Mouse (Mus musculus): ENCODE data around the gene Ppp1r32. TPM values are rescaled to one million over a fixed set of nuclear protein-coding genes. Genes with fewer than 3 reads are reported as not detected.

Ppp1r32 gene
- polyA plus RNA-seq, 1 experiment = 2.5 TPM

DNA sequence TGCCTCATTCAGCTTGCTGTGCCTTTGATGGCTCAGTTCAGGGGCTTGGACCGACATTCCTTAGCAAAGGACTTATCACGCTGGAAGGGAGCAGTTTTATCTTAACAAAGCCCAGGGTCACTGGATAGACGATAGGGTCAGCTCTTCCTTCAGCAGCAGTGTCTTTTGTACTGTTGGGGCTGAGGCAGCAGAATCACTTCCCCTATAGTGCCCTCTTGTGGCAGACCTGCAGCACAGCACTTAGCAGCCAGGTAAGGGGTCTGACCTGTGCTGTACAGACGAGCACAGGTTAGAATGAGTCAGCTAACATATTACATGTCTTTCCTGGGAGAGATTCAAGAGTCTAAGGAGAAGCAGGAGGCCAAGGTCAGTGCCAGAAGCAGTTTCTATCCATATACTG lies 19.8 kb upstream of the Ppp1r32 start:
- TF ChIP-seq CTCF (IDR thresholded peaks at IDR 0.05; ENCODE audit: extremely low read depth, insufficient read depth, low read length) = peak; percentile 85
- no peak for TF ChIP-seq POLR2A (IDR thresholded peaks at IDR 0.05; ENCODE audit: extremely low read depth, insufficient read depth, low read length)
- Histone ChIP-seq H3K4me3 (ENCODE audit: insufficient read depth, low read length) (no peak overlapping the region), H3K4me1 (ENCODE audit: control insufficient read depth, insufficient read depth, low read length) (peaks cover 3% of the 10 kb centered on the region), H3K27ac (ENCODE audit: insufficient read depth, low read length) (no peak overlapping the region)

DNA sequence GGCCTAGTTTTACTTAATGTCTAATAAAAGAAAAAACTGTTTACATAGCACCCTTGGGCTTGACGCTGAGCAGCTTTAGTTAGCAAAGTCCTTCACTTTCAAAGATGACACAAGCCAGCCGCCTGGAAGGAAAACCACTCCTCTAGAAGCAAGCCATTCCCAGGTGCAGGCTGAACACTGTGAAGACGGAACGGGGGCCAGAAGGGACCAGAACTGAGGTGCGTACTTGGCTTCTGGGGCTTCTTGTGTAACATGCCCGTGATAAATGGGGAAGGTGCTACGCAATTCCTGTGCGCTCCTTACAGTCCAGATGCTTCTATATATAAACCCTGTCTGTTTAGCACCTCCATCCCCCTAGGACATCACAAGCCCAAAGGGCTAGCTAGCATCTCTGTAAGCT lies 17.9 kb upstream of the Ppp1r32 start:
- H3K27ac ChIP-seq (ENCODE audit: insufficient read depth, low read length) = no peak overlapping the region

DNA sequence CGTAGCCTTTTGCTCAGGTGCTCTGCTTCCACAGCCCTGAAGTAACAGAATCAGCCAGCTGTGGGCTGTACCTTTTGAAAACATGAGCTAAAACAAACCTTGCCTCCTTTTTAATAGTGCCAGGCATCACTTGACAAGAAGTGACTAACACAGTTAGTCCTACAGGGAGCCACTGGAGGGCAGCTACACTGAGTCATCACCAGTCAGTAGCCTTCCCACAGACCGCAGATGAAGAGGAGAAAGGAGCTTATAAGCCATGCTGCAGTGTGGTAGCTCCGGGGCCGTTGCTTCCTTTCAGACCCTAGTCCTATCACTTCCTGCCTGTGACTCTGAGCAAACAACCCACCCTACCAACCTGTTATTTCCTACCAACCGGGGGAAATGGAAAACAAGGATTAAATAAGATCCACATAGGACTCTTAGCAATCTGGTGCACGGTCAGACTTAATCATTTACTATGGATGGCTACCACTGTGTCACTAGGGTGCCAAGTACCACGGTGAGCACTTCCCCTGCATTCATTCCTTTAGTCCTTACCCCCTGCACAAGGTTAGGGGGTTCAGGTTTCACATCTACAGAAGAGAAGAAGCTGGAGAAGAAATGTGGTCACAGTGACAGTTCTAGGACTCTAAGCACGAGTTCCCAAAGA lies 14.9 kb upstream of the Ppp1r32 start:
- H3K4me1 ChIP-seq (ENCODE audit: control insufficient read depth, insufficient read depth, low read length) = peaks cover 5% of the 10 kb centered on the region
- H3K27ac ChIP-seq (ENCODE audit: insufficient read depth, low read length) = no peak overlapping the region
- H3K4me3 ChIP-seq (ENCODE audit: insufficient read depth, low read length) = no peak overlapping the region
- TF ChIP-seq POLR2A (IDR thresholded peaks at IDR 0.05; ENCODE audit: extremely low read depth, insufficient read depth, low read length) (no peak), CTCF (IDR thresholded peaks at IDR 0.05; ENCODE audit: extremely low read depth, insufficient read depth, low read length) (no peak)

More for the DNA sequence above, 17.9 kb upstream of the Ppp1r32 start:
- TF ChIP-seq CTCF (IDR thresholded peaks at IDR 0.05; ENCODE audit: extremely low read depth, insufficient read depth, low read length) = no peak
- Histone ChIP-seq H3K4me3 (ENCODE audit: insufficient read depth, low read length) (no peak overlapping the region), H3K4me1 (ENCODE audit: control insufficient read depth, insufficient read depth, low read length) (peaks cover 5% of the 10 kb centered on the region)

DNA sequence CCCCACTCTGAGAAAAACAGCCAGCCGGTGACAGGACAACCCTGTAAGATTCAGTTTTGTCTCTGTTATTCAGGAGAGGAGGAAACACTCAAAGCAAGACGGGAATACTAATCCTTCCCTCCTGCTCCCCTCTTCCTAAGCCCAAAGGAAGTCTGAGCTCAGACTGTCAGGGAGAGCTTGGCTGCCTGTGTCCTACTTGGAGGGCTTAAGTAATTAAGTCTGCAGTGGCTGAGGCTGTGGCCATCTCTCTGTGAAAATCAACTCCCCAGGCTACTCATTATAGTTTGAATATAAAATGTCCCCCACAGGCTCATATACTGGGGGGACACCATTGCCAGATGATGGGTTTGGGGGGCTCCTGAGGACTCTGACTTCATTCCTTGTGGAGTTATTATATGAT lies 14.2 kb upstream of the Ppp1r32 start:
- Histone ChIP-seq H3K4me3 (ENCODE audit: insufficient read depth, low read length) (no peak overlapping the region), H3K27ac (ENCODE audit: insufficient read depth, low read length) (no peak overlapping the region), H3K4me1 (ENCODE audit: control insufficient read depth, insufficient read depth, low read length) (peaks cover 5% of the 10 kb centered on the region)
- TF ChIP-seq POLR2A (IDR thresholded peaks at IDR 0.05; ENCODE audit: extremely low read depth, insufficient read depth, low read length) (no peak), CTCF (IDR thresholded peaks at IDR 0.05; ENCODE audit: extremely low read depth, insufficient read depth, low read length) (no peak)

DNA sequence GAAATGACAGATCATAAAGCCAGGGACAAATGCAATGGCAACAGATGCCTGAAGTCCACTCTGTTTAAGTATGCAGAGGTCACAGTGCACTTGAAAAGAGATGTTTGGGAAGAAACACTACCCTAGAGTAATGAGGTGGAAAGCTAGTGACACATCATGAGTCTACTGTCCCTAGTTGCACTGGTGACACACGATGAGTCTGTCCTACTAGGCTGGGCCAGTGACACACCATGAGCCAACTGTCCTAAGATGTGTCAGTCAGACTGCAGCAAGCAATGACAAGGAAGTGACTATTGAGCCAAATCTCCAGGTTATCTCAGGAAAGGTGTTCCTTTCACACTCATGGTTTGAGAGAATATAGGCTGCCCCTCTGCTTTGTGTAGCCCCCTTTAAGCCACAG lies 12.9 kb upstream of the Ppp1r32 start:
- H3K27ac ChIP-seq (ENCODE audit: insufficient read depth, low read length) = no peak overlapping the region
- peaks cover 4% of the 10 kb centered on the region for H3K4me1 ChIP-seq (ENCODE audit: control insufficient read depth, insufficient read depth, low read length)

DNA sequence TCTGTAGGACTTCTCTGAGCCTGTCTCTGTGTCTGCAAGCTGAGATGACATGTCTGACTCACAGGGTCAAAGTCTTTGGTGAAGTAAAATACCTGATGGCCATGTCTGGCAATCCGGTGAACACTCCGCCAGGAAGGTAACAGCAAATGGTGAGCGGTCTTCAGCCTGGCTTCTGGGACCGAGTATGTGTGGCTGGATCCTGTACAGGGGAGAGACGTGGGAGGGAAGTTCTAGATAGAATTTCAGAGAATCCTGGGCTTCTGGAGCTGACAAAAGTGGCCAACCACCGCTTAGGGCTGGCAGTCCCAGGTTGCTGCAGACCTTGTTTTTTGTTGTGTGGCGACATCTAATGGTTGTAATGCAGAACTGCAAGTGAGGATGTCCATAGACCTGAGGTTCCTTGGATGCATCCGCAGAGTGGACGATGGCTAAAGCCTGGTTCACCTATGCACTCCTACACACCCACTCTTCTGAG lies 3.6 kb upstream of the Ppp1r32 start:
- Histone ChIP-seq H3K4me1 (ENCODE audit: control insufficient read depth, insufficient read depth, low read length) (no peaks in the 10 kb centered on the region), H3K4me3 (ENCODE audit: insufficient read depth, low read length) (no peak overlapping the region), H3K27ac (ENCODE audit: insufficient read depth, low read length) (no peak overlapping the region)
- TF ChIP-seq POLR2A (IDR thresholded peaks at IDR 0.05; ENCODE audit: extremely low read depth, insufficient read depth, low read length) (no peak), CTCF (IDR thresholded peaks at IDR 0.05; ENCODE audit: extremely low read depth, insufficient read depth, low read length) (peak; percentile 96)

More for the DNA sequence above, 12.9 kb upstream of the Ppp1r32 start:
- H3K4me3 ChIP-seq (ENCODE audit: insufficient read depth, low read length) = no peak overlapping the region
- no peak for TF ChIP-seq CTCF (IDR thresholded peaks at IDR 0.05; ENCODE audit: extremely low read depth, insufficient read depth, low read length)
- no peak for TF ChIP-seq POLR2A (IDR thresholded peaks at IDR 0.05; ENCODE audit: extremely low read depth, insufficient read depth, low read length)

DNA sequence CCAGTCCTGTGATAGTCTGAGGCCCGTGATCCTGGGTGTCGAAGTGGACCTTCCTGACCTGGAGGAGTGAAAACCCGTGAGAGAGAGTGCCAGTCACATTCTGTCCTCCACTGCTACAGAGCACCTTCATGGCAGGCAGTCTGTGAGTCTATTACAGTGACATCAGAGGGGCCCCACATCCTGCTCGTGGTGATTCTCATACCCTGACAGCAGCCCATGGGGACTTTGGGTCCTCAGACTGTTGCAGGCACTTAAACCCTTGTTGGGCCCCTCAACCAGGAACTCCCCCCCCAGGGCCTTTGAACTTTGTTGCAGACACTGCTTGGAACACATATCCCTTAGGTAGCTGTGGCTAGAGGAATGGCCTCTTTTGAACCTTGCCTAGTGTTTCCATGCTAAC lies 3.2 kb downstream of the Ppp1r32 start:
- H3K4me3 ChIP-seq (ENCODE audit: insufficient read depth, low read length) = no peak overlapping the region
- H3K27ac ChIP-seq (ENCODE audit: insufficient read depth, low read length) = no peak overlapping the region
- TF ChIP-seq POLR2A (IDR thresholded peaks at IDR 0.05; ENCODE audit: extremely low read depth, insufficient read depth, low read length) = no peak
- TF ChIP-seq CTCF (IDR thresholded peaks at IDR 0.05; ENCODE audit: extremely low read depth, insufficient read depth, low read length) = no peak
- H3K4me1 ChIP-seq (ENCODE audit: control insufficient read depth, insufficient read depth, low read length) = no peaks in the 10 kb centered on the region

DNA sequence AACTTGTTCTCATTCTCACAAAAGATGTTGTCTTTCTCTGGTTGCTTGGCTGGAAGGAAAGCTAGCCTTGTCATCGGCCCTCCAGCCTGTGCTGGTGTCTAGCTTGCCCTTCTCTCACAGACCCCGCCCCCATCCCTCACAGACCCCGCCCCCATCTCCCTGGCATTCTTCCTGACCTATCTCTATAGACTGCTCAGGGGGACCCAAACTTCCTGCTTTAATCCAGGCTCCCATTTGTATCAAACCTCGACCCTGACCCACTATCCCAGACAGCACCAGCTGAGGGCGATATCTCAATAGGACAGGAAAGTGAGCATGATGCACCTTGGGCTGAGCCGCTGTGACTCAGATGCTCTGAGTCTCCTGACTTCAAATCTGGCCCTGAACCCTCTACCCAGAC lies 8.9 kb downstream of the Ppp1r32 start:
- H3K4me1 ChIP-seq (ENCODE audit: control insufficient read depth, insufficient read depth, low read length) = peaks cover 2% of the 10 kb centered on the region; the same call in 1 of the 2 replicates
- H3K27ac ChIP-seq (ENCODE audit: insufficient read depth, low read length) = no peak overlapping the region
- no peak overlapping the region for H3K4me3 ChIP-seq (ENCODE audit: insufficient read depth, low read length)
- TF ChIP-seq CTCF (IDR thresholded peaks at IDR 0.05; ENCODE audit: extremely low read depth, insufficient read depth, low read length) (no peak), POLR2A (IDR thresholded peaks at IDR 0.05; ENCODE audit: extremely low read depth, insufficient read depth, low read length) (no peak)

DNA sequence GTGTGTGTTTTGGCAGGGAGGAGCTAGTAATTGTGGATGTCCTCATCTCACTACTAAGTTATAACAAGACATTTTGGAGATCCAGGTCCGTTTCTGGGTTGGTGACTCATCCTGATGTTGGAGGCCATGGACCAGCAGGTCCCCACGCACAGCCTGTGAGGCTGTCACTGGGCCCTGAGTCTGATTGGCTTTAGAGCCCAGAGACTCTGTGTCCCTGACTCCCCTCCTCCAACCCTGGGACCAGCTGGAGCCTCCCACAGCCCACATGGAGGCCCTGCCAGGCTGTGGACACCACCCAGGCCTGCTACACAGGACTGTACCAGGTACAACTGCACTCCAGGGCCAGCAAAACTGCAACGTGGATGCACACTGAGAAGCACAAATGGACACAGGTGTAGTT lies 9.8 kb downstream of the Ppp1r32 start:
- TF ChIP-seq POLR2A (IDR thresholded peaks at IDR 0.05; ENCODE audit: extremely low read depth, insufficient read depth, low read length) = no peak
- no peak for TF ChIP-seq CTCF (IDR thresholded peaks at IDR 0.05; ENCODE audit: extremely low read depth, insufficient read depth, low read length)
- no peak overlapping the region for H3K4me3 ChIP-seq (ENCODE audit: insufficient read depth, low read length)
- peaks cover 2% of the 10 kb centered on the region; the same call in 1 of the 2 replicates for H3K4me1 ChIP-seq (ENCODE audit: control insufficient read depth, insufficient read depth, low read length)
- H3K27ac ChIP-seq (ENCODE audit: insufficient read depth, low read length) = no peak overlapping the region

DNA sequence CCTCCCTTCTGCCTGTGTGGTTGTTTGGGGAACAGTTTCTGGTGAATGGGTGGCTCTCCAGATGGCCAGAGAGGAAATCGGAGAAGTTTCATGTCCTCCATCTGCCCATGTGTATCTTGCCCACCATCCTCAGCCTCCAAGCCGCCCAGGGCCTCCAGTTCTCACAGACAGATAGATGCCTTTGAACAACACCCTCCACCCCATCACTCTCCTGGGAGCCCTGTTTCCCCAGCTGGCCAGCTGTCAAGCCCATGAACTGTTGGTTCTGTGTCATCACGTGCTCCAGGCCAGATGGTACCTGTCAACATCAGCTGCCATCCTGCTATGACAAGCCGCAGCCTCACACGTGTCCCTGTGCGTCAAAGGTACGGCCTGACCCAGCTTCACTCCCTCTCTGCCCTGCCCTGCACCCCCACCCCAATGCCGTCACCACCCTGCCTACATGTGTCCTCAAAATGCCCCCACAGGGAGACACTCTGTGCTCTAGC lies 13.5 kb downstream of the Ppp1r32 start:
- H3K27ac ChIP-seq (ENCODE audit: insufficient read depth, low read length) = no peak overlapping the region
- TF ChIP-seq POLR2A (IDR thresholded peaks at IDR 0.05; ENCODE audit: extremely low read depth, insufficient read depth, low read length) (no peak), CTCF (IDR thresholded peaks at IDR 0.05; ENCODE audit: extremely low read depth, insufficient read depth, low read length) (no peak)
- no peak overlapping the region for H3K4me3 ChIP-seq (ENCODE audit: insufficient read depth, low read length)
- peaks cover 2% of the 10 kb centered on the region; the same call in 1 of the 2 replicates for H3K4me1 ChIP-seq (ENCODE audit: control insufficient read depth, insufficient read depth, low read length)
